Mouse (Mus musculus) stomach, postnatal 0 days (tissue): ENCODE measurements around the gene Urgcp. TPM values are rescaled to one million over a fixed set of nuclear protein-coding genes. Genes with fewer than 3 reads are reported as not detected.
"Not testable (repeated sequence)": the region's sequence is repeated elsewhere in the genome, so short reads cannot be mapped to it uniquely, and the experiment has no call there.

ENCODE experiments used
- ATAC-seq: fragments of 200-750 bp; cut with Nextera tagmentation; 2 replicates; pipeline ENCODE4 v1.8.0; 2017; ENCODE audit not compliant: low FRiP score, low TSS enrichment
- DNase-seq: peaks from one replicate; pipeline ENCODE4 v3.0.0-alpha.2; 2016; ENCODE audit warnings: low spot score
- H3K27ac ChIP-seq: fragments of 300-500 bp; sonication (generic); replicated peaks from 2 replicates; pipeline ENCODE4 v1.5.1; 2014; ENCODE audit warnings: mild to moderate bottlenecking, control low read depth
- H3K27me3 ChIP-seq: fragments of 300-500 bp; sonication (generic); 2 replicates; pipeline ENCODE4 v1.6.1; 2014; ENCODE audit warnings: low read length; ENCODE audit not compliant: control insufficient read depth, insufficient read depth
- H3K36me3 ChIP-seq: fragments of 300-500 bp; sonication (generic); 2 replicates; pipeline ENCODE4 v1.6.1; 2014; ENCODE audit warnings: low read length, mixed read lengths; ENCODE audit not compliant: control insufficient read depth, insufficient read depth
- H3K4me1 ChIP-seq: fragments of 300-500 bp; sonication (generic); replicated peaks from 2 replicates; pipeline ENCODE4 v1.6.1; 2014; ENCODE audit warnings: antibody characterized with exemption; ENCODE audit not compliant: control insufficient read depth, insufficient read depth
- H3K4me2 ChIP-seq: fragments of 300-500 bp; sonication (generic); replicated peaks from 2 replicates; pipeline ENCODE4 v1.6.1; 2014; ENCODE audit warnings: low read depth, mild to moderate bottlenecking, control low read depth, moderate library complexity
- H3K4me3 ChIP-seq: fragments of 300-500 bp; sonication (generic); 2 replicates; pipeline ENCODE4 v1.5.1; 2014; ENCODE audit warnings: low read depth, low read length, control low read depth
- H3K9ac ChIP-seq: fragments of 300-500 bp; sonication (generic); 2 replicates; pipeline ENCODE4 v1.6.1; 2014; ENCODE audit warnings: mild to moderate bottlenecking, low read length, control low read depth, mixed read lengths
- H3K9me3 ChIP-seq: fragments of 300-500 bp; sonication (generic); 2 replicates; pipeline ENCODE4 v1.6.1; 2016; ENCODE audit warnings: low read length; ENCODE audit not compliant: control insufficient read depth
- CTCF ChIP-seq: IDR thresholded peaks from 2 replicates; pipeline ENCODE4 v1.5.1; 2016; ENCODE audit warnings: antibody characterized with exemption, low read depth, mild to moderate bottlenecking, moderate library complexity
- EP300 ChIP-seq: optimal IDR thresholded peaks from 2 replicates; pipeline ENCODE3; 2016; ENCODE audit warnings: antibody characterized with exemption
- WGBS: fragments of 180-500 bp; shearing (Covaris S2); extraction: QIAGEN DNeasy Blood & Tissue Kit; methylation state at CpG from one replicate; pipeline ENCODE4 v1.1.7; 2014; 5-methylcytosine and 5-hydroxymethylcytosine counted together
- polyA plus RNA-seq: library from polyadenylated mRNA; unstranded; fragments of >200 nt; fragmentation: Nextera tagmentation; extraction: Ambion mirVana; gene quantifications from 2 replicates; pipeline ENCODE4 v1.2.1, GENCODE M21; 2015

Gene Urgcp
- 14.1 and 15.4 TPM in 2 replicates for polyA plus RNA-seq

- no peaks in the 10 kb centered on the region for H3K9me3 ChIP-seq
- no peaks in the 10 kb centered on the region for H3K4me1 ChIP-seq
- peak within 1 kb of the TSS; percentile 70 for H3K4me3 ChIP-seq
- ATAC-seq = peak; percentile 97
- TF ChIP-seq CTCF (no peak; the same call in none of the 2 replicates), EP300 (no peak)
- DNase-seq = peak; percentile 99
- peak within 1 kb of the TSS; percentile 98 for H3K27ac ChIP-seq
- peak within 1 kb of the TSS; percentile 86 for H3K9ac ChIP-seq
- no peaks in the 10 kb centered on the region for H3K36me3 ChIP-seq
- WGBS = under 1% methylated on average over 68 of the region's 68 CpGs
- H3K27me3 ChIP-seq = no peaks in the 10 kb centered on the region
- peak within 1 kb of the TSS; percentile 69 for H3K4me2 ChIP-seq
Measured at GRCm38 (mm10) chr11:5761820-5762632, at the start of gene Urgcp. Urgcp (minus strand) TSS chr11:5762376.

GRCm38 (mm10) chr11:5809487-5809886, 47.3 kb upstream of the Urgcp start:
- H3K4me2 ChIP-seq, H3K27me3 ChIP-seq, H3K27ac ChIP-seq, H3K4me1 ChIP-seq, H3K4me3 ChIP-seq, H3K9me3 ChIP-seq, H3K9ac ChIP-seq, ATAC-seq, H3K36me3 ChIP-seq, DNase-seq: not testable (repeated sequence)
- WGBS = 88% methylated on average over 4 of the region's 4 CpGs

GRCm38 (mm10) chr11:5807956-5808355, 45.8 kb upstream of the Urgcp start:
- DNase-seq = no peak
- WGBS = 85% methylated on average over 9 of the region's 9 CpGs
- Histone ChIP-seq H3K27ac (no peak overlapping the region), H3K4me3 (no peak overlapping the region), H3K4me2 (no peak overlapping the region), H3K9me3 (no peaks in the 10 kb centered on the region), H3K36me3 (no peaks in the 10 kb centered on the region), H3K27me3 (no peaks in the 10 kb centered on the region), H3K9ac (no peak overlapping the region), H3K4me1 (no peaks in the 10 kb centered on the region)
- no peak for ATAC-seq
- no peak for TF ChIP-seq CTCF

- 70% methylated on average over 3 of the region's 3 CpGs for WGBS
- H3K36me3 ChIP-seq = no peaks in the 10 kb centered on the region; the same call in 1 of the 2 replicates
- H3K27me3 ChIP-seq = no peaks in the 10 kb centered on the region
- no peak overlapping the region for H3K4me2 ChIP-seq
- no peak for DNase-seq
- H3K27ac ChIP-seq = no peak overlapping the region
- no peaks in the 10 kb centered on the region for H3K9me3 ChIP-seq
- no peak overlapping the region for H3K4me3 ChIP-seq
- no peaks in the 10 kb centered on the region for H3K4me1 ChIP-seq
- no peak overlapping the region for H3K9ac ChIP-seq
- no peak for TF ChIP-seq EP300
- TF ChIP-seq CTCF = no peak
- no peak for ATAC-seq
Measured at GRCm38 (mm10) chr11:5805711-5806110, 43.5 kb upstream of the Urgcp start.

- Histone ChIP-seq H3K36me3 (peaks cover 3% of the 10 kb centered on the region), H3K9me3 (no peaks in the 10 kb centered on the region), H3K4me1 (no peaks in the 10 kb centered on the region), H3K4me3 (no peak overlapping the region), H3K4me2 (no peak overlapping the region), H3K27ac (no peak overlapping the region), H3K27me3 (no peaks in the 10 kb centered on the region), H3K9ac (no peak overlapping the region)
- 45% methylated on average over 5 of the region's 5 CpGs for WGBS
- ATAC-seq (no peak), DNase-seq (peak; percentile 12)
- TF ChIP-seq CTCF (no peak), EP300 (no peak)
Measured at GRCm38 (mm10) chr11:5804174-5804573, 42.0 kb upstream of the Urgcp start.

DNA sequence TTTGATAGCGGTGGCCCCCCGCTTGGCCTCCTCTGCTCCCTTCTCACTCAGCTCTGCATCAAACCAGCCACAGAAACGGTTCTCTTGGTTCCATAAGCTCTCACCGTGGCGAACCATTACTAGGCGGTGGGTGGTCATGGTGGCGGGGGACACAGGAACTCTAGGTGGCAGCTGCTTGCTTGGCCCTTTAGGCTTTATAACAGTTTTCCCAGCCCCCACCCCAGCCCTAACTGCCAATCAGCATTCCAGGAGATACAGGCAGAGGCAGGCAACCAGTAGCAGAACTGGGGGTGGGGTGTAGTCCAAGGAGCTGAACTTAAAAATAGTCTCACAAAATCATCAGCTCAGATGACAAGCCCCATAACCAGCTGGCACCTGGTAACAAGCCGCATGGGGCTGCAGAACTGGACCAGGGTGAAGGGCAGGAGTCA, 41.4 kb upstream of the Urgcp start, which contains the start of gene Pgam2:
Gene Pgam2 (minus strand): TSS at position 183 of the 431 bp plus-strand sequence.
- DNase-seq (peak; percentile 16), ATAC-seq (no peak)
- Histone ChIP-seq H3K9me3 (no peaks in the 10 kb centered on the region), H3K4me2 (no peak within 1 kb of the TSS), H3K9ac (no peak within 1 kb of the TSS), H3K4me1 (no peaks in the 10 kb centered on the region), H3K4me3 (no peak within 1 kb of the TSS), H3K36me3 (peaks cover 7% of the 10 kb centered on the region), H3K27me3 (no peaks in the 10 kb centered on the region), H3K27ac (no peak within 1 kb of the TSS)
- 45% methylated on average over 8 of the region's 8 CpGs for WGBS
- TF ChIP-seq CTCF = no peak
- no peak for TF ChIP-seq EP300
